ENCODE assay signal across 8 mouse cellular contexts in the genomic region with DNA sequence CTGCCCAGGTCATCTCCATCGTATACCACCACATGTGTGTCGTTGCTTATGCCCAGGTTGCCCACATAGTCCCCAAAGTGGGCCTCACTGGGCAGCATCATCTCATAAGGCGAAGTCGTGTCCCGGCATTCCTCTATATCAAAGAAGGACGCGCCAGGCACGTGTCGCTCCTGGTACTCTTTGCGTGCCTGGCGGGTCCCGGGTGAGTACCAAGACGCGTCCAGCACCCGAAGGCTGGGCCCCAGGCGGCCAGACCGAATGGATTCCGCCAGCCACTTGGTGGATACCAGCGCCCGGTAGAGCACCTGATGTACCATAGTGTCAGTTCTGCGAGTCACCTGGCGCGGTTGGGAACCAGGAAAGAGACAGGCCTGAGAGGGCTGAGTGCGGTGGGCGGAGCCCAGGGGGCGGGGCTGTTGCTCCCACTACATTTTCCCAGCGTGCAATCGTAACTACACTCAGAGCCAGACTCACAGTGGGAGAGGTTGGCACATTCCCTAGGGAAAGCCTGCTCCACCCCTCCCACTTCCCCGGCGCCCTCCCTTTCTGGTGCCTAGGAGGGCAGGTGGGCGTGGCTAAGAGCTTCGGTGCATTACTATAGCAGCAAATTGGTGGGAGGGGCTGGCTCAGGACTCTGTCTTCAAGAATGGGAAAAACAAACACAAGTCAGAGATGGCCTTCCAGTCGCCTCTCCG. TPM values are rescaled to one million over a fixed set of nuclear protein-coding genes. Genes with fewer than 3 reads are reported as not detected.
DNase-seq lines count a peak whose midpoint lies in the region; ATAC-seq and TF ChIP-seq lines count a peak whose summit lies in the region.

A gene (minus strand): TSS at position 391 of the 695 bp plus-strand sequence.

- peak within 1 kb of the TSS; percentile 81 for H3K9ac ChIP-seq in ES-E14 (ENCODE audit: insufficient read depth, low read depth, low read length, poor library complexity, severe bottlenecking)
- H3K9ac ChIP-seq in forebrain, embryonic 13.5 days, result peak within 1 kb of the TSS; percentile 71
- H3K9ac ChIP-seq in heart, postnatal 0 days (replicated peaks; ENCODE audit: low read depth, low read length), result peak within 1 kb of the TSS; percentile 75
- peak within 1 kb of the TSS; percentile 93 for H3K9ac ChIP-seq in liver, embryonic 14.5 days (replicated peaks)
- H3K9ac ChIP-seq in neural tube, embryonic 11.5 days (ENCODE audit: low read length), result peak within 1 kb of the TSS; percentile 68
- peak within 1 kb of the TSS; percentile 85 for H3K9ac ChIP-seq in stomach, postnatal 0 days (ENCODE audit: low read length)

- in situ Hi-C loops in ES-E14 (cut with MboI; ENCODE audit: low sequenced_read_pairs in 2 of 2, unreplicated experiment in 2 of 2), result no loop called here

- no peak for TF ChIP-seq CTCF in heart, postnatal 0 days (IDR thresholded peaks at IDR 0.05; ENCODE audit: low read depth)
- no peak for TF ChIP-seq CTCF in liver, embryonic 14.5 days (IDR thresholded peaks at IDR 0.05; ENCODE audit: low read depth)
- no peak for TF ChIP-seq CTCF in stomach, postnatal 0 days (IDR thresholded peaks at IDR 0.05; ENCODE audit: low read depth)

- TF ChIP-seq EP300 in heart, postnatal 0 days (IDR thresholded peaks at IDR 0.05; ENCODE audit: low read depth), result no peak
- TF ChIP-seq EP300 in liver, embryonic 14.5 days (IDR thresholded peaks at IDR 0.05; ENCODE audit: low read depth), result no peak
- no peak for TF ChIP-seq EP300 in stomach, postnatal 0 days (optimal IDR thresholded peaks at IDR 0.05)

- DNase-seq in ES-E14 (ENCODE audit: low read depth, low spot score), result peak; percentile 98
- DNase-seq in cerebellum, adult 11 months, result peak; percentile 82
- DNase-seq in heart, postnatal 0 days (ENCODE audit: low spot score), result peak; percentile 91
- peak; percentile 97 to 99 for DNase-seq in kidney, postnatal 36 days
- DNase-seq in liver, embryonic 14.5 days (ENCODE audit: low read depth in 3 of 3, low spot score in 3 of 3), result peak; percentile 63 to 71 (median 68)
- DNase-seq in neural tube, embryonic 11.5 days (ENCODE audit: low spot score), result peak; percentile 84
- DNase-seq in stomach, postnatal 0 days (ENCODE audit: low spot score), result peak; percentile 97

- H3K4me2 ChIP-seq in forebrain, embryonic 13.5 days, result peak within 1 kb of the TSS; percentile 85
- H3K4me2 ChIP-seq in heart, postnatal 0 days (ENCODE audit: low read depth, low read length), result peak within 1 kb of the TSS; percentile 95
- peak within 1 kb of the TSS; percentile 92 for H3K4me2 ChIP-seq in liver, embryonic 14.5 days (ENCODE audit: low read depth)
- H3K4me2 ChIP-seq in neural tube, embryonic 11.5 days (ENCODE audit: low read depth), result peak within 1 kb of the TSS; percentile 79
- peak within 1 kb of the TSS; percentile 81 for H3K4me2 ChIP-seq in stomach, postnatal 0 days (replicated peaks; ENCODE audit: low read depth)

- H3K4me1 ChIP-seq in ES-E14 (ENCODE audit: control insufficient read depth in 2 of 2, insufficient read depth in 2 of 2, low read length in 2 of 2, poor library complexity in 1 of 2), result peaks cover 0 to 21% of the 10 kb centered on the region in 2 experiments; a peak in 2 of 4 replicates
- peaks cover 59% of the 10 kb centered on the region for H3K4me1 ChIP-seq in forebrain, embryonic 13.5 days
- H3K4me1 ChIP-seq in heart, postnatal 0 days (ENCODE audit: control insufficient read depth, insufficient read depth), result peaks cover 48% of the 10 kb centered on the region
- H3K4me1 ChIP-seq in liver, embryonic 14.5 days (replicated peaks; ENCODE audit: control insufficient read depth in 2 of 2, insufficient read depth in 2 of 2, low read length in 1 of 2), result peaks cover 45 to 67% of the 10 kb centered on the region in 2 experiments
- H3K4me1 ChIP-seq in neural tube, embryonic 11.5 days (ENCODE audit: control insufficient read depth, insufficient read depth, low read length), result peaks cover 18% of the 10 kb centered on the region
- peaks cover 21% of the 10 kb centered on the region for H3K4me1 ChIP-seq in stomach, postnatal 0 days (replicated peaks; ENCODE audit: control insufficient read depth, insufficient read depth)

- H3K4me3 ChIP-seq in ES-E14 (ENCODE audit: insufficient read depth in 1 of 2, low read depth in 1 of 2, low read length in 2 of 2, poor library complexity in 1 of 2, severe bottlenecking in 1 of 2), result peak within 1 kb of the TSS; percentile 80 to 83
- H3K4me3 ChIP-seq in forebrain, embryonic 13.5 days, result peak within 1 kb of the TSS; percentile 64
- peak within 1 kb of the TSS; percentile 78 for H3K4me3 ChIP-seq in heart, postnatal 0 days (ENCODE audit: low read depth, low read length)
- H3K4me3 ChIP-seq in liver, embryonic 14.5 days (ENCODE audit: insufficient read depth in 1 of 2, low read depth in 2 of 2, low read length in 2 of 2), result peak within 1 kb of the TSS; percentile 89 to 95
- peak within 1 kb of the TSS; percentile 41 for H3K4me3 ChIP-seq in neural tube, embryonic 11.5 days (ENCODE audit: low read depth, low read length)
- peak within 1 kb of the TSS; percentile 76 for H3K4me3 ChIP-seq in stomach, postnatal 0 days (ENCODE audit: low read depth, low read length)

- peaks cover 3% of the 10 kb centered on the region; the same call in 1 of the 2 replicates for H3K36me3 ChIP-seq in ES-E14 (ENCODE audit: control insufficient read depth, insufficient read depth, low read length, poor library complexity, severe bottlenecking)
- H3K36me3 ChIP-seq in forebrain, embryonic 13.5 days (ENCODE audit: poor library complexity, severe bottlenecking), result no peaks in the 10 kb centered on the region
- no peaks in the 10 kb centered on the region for H3K36me3 ChIP-seq in heart, postnatal 0 days (replicated peaks; ENCODE audit: control insufficient read depth, insufficient read depth, low read length)
- peaks cover 4% of the 10 kb centered on the region; the same call in 1 of the 2 replicates for H3K36me3 ChIP-seq in liver, embryonic 14.5 days (replicated peaks; ENCODE audit: control insufficient read depth, insufficient read depth, low read depth)
- H3K36me3 ChIP-seq in neural tube, embryonic 11.5 days (ENCODE audit: control insufficient read depth, insufficient read depth, low read length), result no peaks in the 10 kb centered on the region
- H3K36me3 ChIP-seq in stomach, postnatal 0 days (ENCODE audit: control insufficient read depth, insufficient read depth, low read length), result no peaks in the 10 kb centered on the region

- ATAC-seq in forebrain, embryonic 13.5 days, result peak; percentile 73
- peak; percentile 77 for ATAC-seq in heart, postnatal 0 days (ENCODE audit: insufficient read depth, low read depth)
- peak; percentile 62 for ATAC-seq in liver, embryonic 14.5 days (ENCODE audit: insufficient read depth)
- peak; percentile 71 for ATAC-seq in neural tube, embryonic 11.5 days (ENCODE audit: insufficient read depth, low FRiP score, low TSS enrichment)
- peak; percentile 83 for ATAC-seq in stomach, postnatal 0 days (ENCODE audit: low FRiP score, low TSS enrichment)

- H3K27me3 ChIP-seq in forebrain, embryonic 13.5 days, result peaks cover 28% of the 10 kb centered on the region
- H3K27me3 ChIP-seq in heart, postnatal 0 days (ENCODE audit: control insufficient read depth, insufficient read depth, low read length), result peaks cover 19% of the 10 kb centered on the region
- peaks cover 6% of the 10 kb centered on the region for H3K27me3 ChIP-seq in liver, embryonic 14.5 days (ENCODE audit: control insufficient read depth, insufficient read depth, low read length)
- peaks cover 27% of the 10 kb centered on the region for H3K27me3 ChIP-seq in neural tube, embryonic 11.5 days (ENCODE audit: control insufficient read depth, insufficient read depth, low read length)
- no peaks in the 10 kb centered on the region for H3K27me3 ChIP-seq in stomach, postnatal 0 days (ENCODE audit: control insufficient read depth, insufficient read depth, low read length)

- peak within 1 kb of the TSS; percentile 91 for H3K27ac ChIP-seq in ES-E14 (ENCODE audit: insufficient read depth, low read depth, low read length, poor library complexity, severe bottlenecking)
- H3K27ac ChIP-seq in forebrain, embryonic 13.5 days, result peak within 1 kb of the TSS; percentile 97
- peak within 1 kb of the TSS; percentile 98 for H3K27ac ChIP-seq in heart, postnatal 0 days (ENCODE audit: low read depth)
- H3K27ac ChIP-seq in liver, embryonic 14.5 days, result peak within 1 kb of the TSS; percentile 98
- peak within 1 kb of the TSS; percentile 70 for H3K27ac ChIP-seq in neural tube, embryonic 11.5 days (ENCODE audit: low read depth, low read length)
- H3K27ac ChIP-seq in stomach, postnatal 0 days (replicated peaks), result peak within 1 kb of the TSS; percentile 98

- 1% methylated on average over 34 of the region's 34 CpGs for WGBS in forebrain, embryonic 13.5 days
- 2% methylated on average over 33 of the region's 34 CpGs for WGBS in heart, postnatal 0 days
- WGBS in liver, embryonic 14.5 days (ENCODE audit: insufficient replicate concordance), result 2% methylated on average over 34 of the region's 34 CpGs
- WGBS in neural tube, embryonic 11.5 days, result 1% methylated on average over 34 of the region's 34 CpGs
- under 1% methylated on average over 33 of the region's 34 CpGs for WGBS in stomach, postnatal 0 days

- no peaks in the 10 kb centered on the region for H3K9me3 ChIP-seq in ES-E14 (ENCODE audit: control insufficient read depth, insufficient read depth, low read depth, low read length)
- no peaks in the 10 kb centered on the region for H3K9me3 ChIP-seq in forebrain, embryonic 13.5 days (replicated peaks)
- H3K9me3 ChIP-seq in heart, postnatal 0 days (replicated peaks; ENCODE audit: control insufficient read depth, low read length), result no peaks in the 10 kb centered on the region
- no peaks in the 10 kb centered on the region for H3K9me3 ChIP-seq in liver, embryonic 14.5 days (ENCODE audit: control insufficient read depth, low read length)
- no peaks in the 10 kb centered on the region for H3K9me3 ChIP-seq in neural tube, embryonic 11.5 days (ENCODE audit: control insufficient read depth, low read length)
- no peaks in the 10 kb centered on the region for H3K9me3 ChIP-seq in stomach, postnatal 0 days (ENCODE audit: control insufficient read depth, low read length)

TF ChIP-seq in ES-E14, 5 proteins besides CTCF, POLR2A, EP300 and RAD21:
- TF ChIP-seq MAFK (IDR thresholded peaks at IDR 0.05; ENCODE audit: insufficient read depth, low read depth, low read length) (no peak), HCFC1 (IDR thresholded peaks at IDR 0.05; ENCODE audit: borderline replicate concordance, insufficient read depth, low read length) (0 out of 2 replicates have a peak, but pooled peaks have one; percentile 30)

RNA-seq across cellular contexts. Expression of the gene that starts here (rescaled TPM):
- 14.9 and 22.4 TPM in 2 replicates for total RNA-seq in ES-E14 (2012; rRNA removed)
- polyA plus RNA-seq in forebrain, embryonic 13.5 days (2015; fragmentation: Nextera tagmentation; extraction: Ambion mirVana), result 12.0 and 15.9 TPM in 2 replicates
- 42.4 and 50.9 TPM in 2 replicates for total RNA-seq in heart, postnatal 0 days (2014; rRNA removed; ENCODE audit: low replicate concordance)
- 21.9 and 22.0 TPM in 2 replicates for polyA plus RNA-seq in heart, postnatal 0 days (2015; fragmentation: Nextera tagmentation; extraction: Ambion mirVana)
- 90.5 and 90.6 TPM in 2 replicates for polyA plus RNA-seq in liver, embryonic 14.5 days (2012; rRNA removed)
- 168 and 179 TPM in 2 replicates for polyA plus RNA-seq in liver, embryonic 14.5 days (2014; fragmentation: Nextera tagmentation; extraction: Ambion mirVana)
- polyA plus RNA-seq in neural tube, embryonic 11.5 days (2014; fragmentation: Nextera tagmentation; extraction: Ambion mirVana), result 7.5 and 7.8 TPM in 2 replicates
- 153 and 177 TPM in 2 replicates for polyA plus RNA-seq in stomach, postnatal 0 days (2015; fragmentation: Nextera tagmentation; extraction: Ambion mirVana)

Comparison
In these comparisons a context has a peak if more than half of its experiments do, and no peak if none do; other contexts are left out.
1. Peak in every context shown above with its lines: DNase-seq, ATAC-seq, H3K4me3 ChIP-seq and H3K27ac ChIP-seq.
2. H3K4me3 ChIP-seq: peak in every context shown above with its lines; median percentile 92 in liver, embryonic 14.5 days; 82 in ES-E14; 78 in heart, postnatal 0 days; 76 in stomach, postnatal 0 days; 64 in forebrain, embryonic 13.5 days; 41 in neural tube, embryonic 11.5 days.